Mouse (Mus musculus): Measurements from ENCODE around the gene Rapsn. TPM values are rescaled to one million over a fixed set of nuclear protein-coding genes. Genes with fewer than 3 reads are reported as not detected.
A peak's percentile ranks its signal among the peaks of the same experiment; 100 is the strongest.

The Rapsn gene
- total and polyA plus RNA-seq, 2 experiments from 2014 or later, result 1.2 to 2.4 TPM

- DNase-seq (ENCODE audit: low spot score) (no peak), ATAC-seq (ENCODE audit: low FRiP score) (no peak)
- no peaks in the 10 kb centered on the region for H3K4me1 ChIP-seq (ENCODE audit: insufficient read depth, low read length)
- no peak overlapping the region for H3K27ac ChIP-seq (ENCODE audit: low read depth, low read length)
- TF ChIP-seq CTCF (IDR thresholded peaks at IDR 0.05), result no peak
- H3K27me3 ChIP-seq (ENCODE audit: insufficient read depth, low read length), result no peaks in the 10 kb centered on the region
- H3K4me3 ChIP-seq (ENCODE audit: low read depth, low read length), result no peak overlapping the region
- no peaks in the 10 kb centered on the region for H3K36me3 ChIP-seq (ENCODE audit: insufficient read depth, low read length)
- WGBS, result 80% methylated on average over 9 of the region's 9 CpGs
- H3K9ac ChIP-seq (replicated peaks; ENCODE audit: low read length, poor library complexity, severe bottlenecking), result no peak overlapping the region
- no peaks in the 10 kb centered on the region for H3K9me3 ChIP-seq (ENCODE audit: low read length)
- no peak overlapping the region for H3K4me2 ChIP-seq (ENCODE audit: low read depth, low read length, poor library complexity, severe bottlenecking)
Measured at GRCm38 (mm10) chr2:91047359-91047758, 11.9 kb downstream of the Rapsn start.

GRCm38 (mm10) chr2:91051917-91052316, 16.5 kb downstream of the Rapsn start:
- Histone ChIP-seq H3K4me1 (ENCODE audit: insufficient read depth, low read length) (peaks cover 3% of the 10 kb centered on the region; the same call in 1 of the 2 replicates), H3K36me3 (ENCODE audit: insufficient read depth, low read length) (peaks cover 16% of the 10 kb centered on the region; the same call in 1 of the 2 replicates), H3K9me3 (ENCODE audit: low read length) (no peaks in the 10 kb centered on the region), H3K4me3 (ENCODE audit: low read depth, low read length) (no peak overlapping the region), H3K4me2 (ENCODE audit: low read depth, low read length, poor library complexity, severe bottlenecking) (no peak overlapping the region), H3K9ac (replicated peaks; ENCODE audit: low read length, poor library complexity, severe bottlenecking) (no peak overlapping the region), H3K27me3 (ENCODE audit: insufficient read depth, low read length) (no peaks in the 10 kb centered on the region), H3K27ac (ENCODE audit: low read depth, low read length) (no peak overlapping the region)
- ATAC-seq (ENCODE audit: low FRiP score), result no peak
- TF ChIP-seq CTCF (IDR thresholded peaks at IDR 0.05), result no peak
- WGBS, result 89% methylated on average over 3 of the region's 3 CpGs
- no peak for DNase-seq (ENCODE audit: low spot score)

GRCm38 (mm10) chr2:91052752-91053151, 17.3 kb downstream of the Rapsn start:
- peak; percentile 26; the same call in 1 of the 2 replicates for TF ChIP-seq CTCF (IDR thresholded peaks at IDR 0.05)
- Histone ChIP-seq H3K4me1 (ENCODE audit: insufficient read depth, low read length) (peaks cover 3% of the 10 kb centered on the region; the same call in 1 of the 2 replicates), H3K4me3 (ENCODE audit: low read depth, low read length) (no peak overlapping the region), H3K9ac (replicated peaks; ENCODE audit: low read length, poor library complexity, severe bottlenecking) (no peak overlapping the region), H3K27ac (ENCODE audit: low read depth, low read length) (no peak overlapping the region), H3K9me3 (ENCODE audit: low read length) (no peaks in the 10 kb centered on the region), H3K27me3 (ENCODE audit: insufficient read depth, low read length) (no peaks in the 10 kb centered on the region), H3K36me3 (ENCODE audit: insufficient read depth, low read length) (peaks cover 22% of the 10 kb centered on the region), H3K4me2 (ENCODE audit: low read depth, low read length, poor library complexity, severe bottlenecking) (no peak overlapping the region)
- no peak for ATAC-seq (ENCODE audit: low FRiP score)
- 60% methylated on average over 2 of the region's 2 CpGs for WGBS
- DNase-seq (ENCODE audit: low spot score), result no peak

GRCm38 (mm10) chr2:91053181-91053933, 17.9 kb downstream of the Rapsn start:
- no peaks in the 10 kb centered on the region for H3K9me3 ChIP-seq (ENCODE audit: low read length)
- H3K4me1 ChIP-seq (ENCODE audit: insufficient read depth, low read length), result peaks cover 3% of the 10 kb centered on the region; the same call in 1 of the 2 replicates
- H3K9ac ChIP-seq (replicated peaks; ENCODE audit: low read length, poor library complexity, severe bottlenecking), result peak overlapping the region; percentile 84; the same call in 1 of the 2 replicates
- no peak overlapping the region; the same call in 1 of the 2 replicates for H3K27ac ChIP-seq (ENCODE audit: low read depth, low read length)
- WGBS, result 0% methylated on average over 6 of the region's 6 CpGs
- H3K36me3 ChIP-seq (ENCODE audit: insufficient read depth, low read length), result peaks cover 28% of the 10 kb centered on the region
- peak overlapping the region; percentile 80 for H3K4me3 ChIP-seq (ENCODE audit: low read depth, low read length)
- no peak for DNase-seq (ENCODE audit: low spot score)
- TF ChIP-seq CTCF (IDR thresholded peaks at IDR 0.05), result no peak
- H3K27me3 ChIP-seq (ENCODE audit: insufficient read depth, low read length), result no peaks in the 10 kb centered on the region
- ATAC-seq (ENCODE audit: low FRiP score), result peak; percentile 47; the same call in 1 of the 2 replicates
- H3K4me2 ChIP-seq (ENCODE audit: low read depth, low read length, poor library complexity, severe bottlenecking), result peak overlapping the region; percentile 85

GRCm38 (mm10) chr2:91053934-91054382, 18.5 kb downstream of the Rapsn start, which contains the start of gene Psmc3:
Gene Psmc3, plus strand, starts transcription at chr2:91054009.
- TF ChIP-seq CTCF (IDR thresholded peaks at IDR 0.05), result no peak
- peaks cover 3% of the 10 kb centered on the region; the same call in 1 of the 2 replicates for H3K4me1 ChIP-seq (ENCODE audit: insufficient read depth, low read length)
- H3K27ac ChIP-seq (ENCODE audit: low read depth, low read length), result peak within 1 kb of the TSS; percentile 97
- DNase-seq (ENCODE audit: low spot score), result peak; percentile 95
- H3K4me2 ChIP-seq (ENCODE audit: low read depth, low read length, poor library complexity, severe bottlenecking), result peak within 1 kb of the TSS; percentile 85
- peaks cover 33% of the 10 kb centered on the region for H3K36me3 ChIP-seq (ENCODE audit: insufficient read depth, low read length)
- no peaks in the 10 kb centered on the region for H3K9me3 ChIP-seq (ENCODE audit: low read length)
- ATAC-seq (ENCODE audit: low FRiP score), result peak; percentile 98
- H3K27me3 ChIP-seq (ENCODE audit: insufficient read depth, low read length), result no peaks in the 10 kb centered on the region
- peak within 1 kb of the TSS; percentile 80 for H3K4me3 ChIP-seq (ENCODE audit: low read depth, low read length)
- WGBS, result under 1% methylated on average over 40 of the region's 40 CpGs
- H3K9ac ChIP-seq (replicated peaks; ENCODE audit: low read length, poor library complexity, severe bottlenecking), result peak within 1 kb of the TSS; percentile 84

- no peak for DNase-seq (ENCODE audit: low spot score)
- no peak for TF ChIP-seq CTCF (IDR thresholded peaks at IDR 0.05)
- Histone ChIP-seq H3K27me3 (ENCODE audit: insufficient read depth, low read length) (no peaks in the 10 kb centered on the region), H3K4me1 (ENCODE audit: insufficient read depth, low read length) (peaks cover 3% of the 10 kb centered on the region; the same call in 1 of the 2 replicates), H3K4me3 (ENCODE audit: low read depth, low read length) (no peak overlapping the region), H3K27ac (ENCODE audit: low read depth, low read length) (no peak overlapping the region), H3K36me3 (ENCODE audit: insufficient read depth, low read length) (peaks cover 53% of the 10 kb centered on the region), H3K9ac (replicated peaks; ENCODE audit: low read length, poor library complexity, severe bottlenecking) (no peak overlapping the region), H3K4me2 (ENCODE audit: low read depth, low read length, poor library complexity, severe bottlenecking) (no peak overlapping the region), H3K9me3 (ENCODE audit: low read length) (no peaks in the 10 kb centered on the region)
- no peak for ATAC-seq (ENCODE audit: low FRiP score)
- WGBS, result 92% methylated on average over 5 of the region's 5 CpGs
Measured at GRCm38 (mm10) chr2:91058435-91058834, 23.0 kb downstream of the Rapsn start.
